Mouse (Mus musculus): ENCODE measurements around the gene Olfr1302. TPM values are rescaled to one million over a fixed set of nuclear protein-coding genes. Genes with fewer than 3 reads are reported as not detected.

Gene Olfr1302
- total RNA-seq (2021) = not detected
- long read RNA-seq, experiment 1 = 0 reads
- long read RNA-seq, experiment 2 = 0 reads

- intact Hi-C loops (cut with DNase I) = no loop called here
- DNase-seq = no peak
These were observed at the start of gene Olfr1302 for GRCm38 (mm10) chr2:111777129-111777528. Gene Olfr1302, plus strand, starts transcription at chr2:111777429.

- no peak for DNase-seq
- intact Hi-C loops (cut with DNase I) = no loop called here
These were observed 26.5 kb upstream of the Olfr1302 start, which contains the start of gene Olfr1301 for GRCm38 (mm10) chr2:111750706-111751105. Gene Olfr1301, plus strand, starts transcription at chr2:111751006.

DNA sequence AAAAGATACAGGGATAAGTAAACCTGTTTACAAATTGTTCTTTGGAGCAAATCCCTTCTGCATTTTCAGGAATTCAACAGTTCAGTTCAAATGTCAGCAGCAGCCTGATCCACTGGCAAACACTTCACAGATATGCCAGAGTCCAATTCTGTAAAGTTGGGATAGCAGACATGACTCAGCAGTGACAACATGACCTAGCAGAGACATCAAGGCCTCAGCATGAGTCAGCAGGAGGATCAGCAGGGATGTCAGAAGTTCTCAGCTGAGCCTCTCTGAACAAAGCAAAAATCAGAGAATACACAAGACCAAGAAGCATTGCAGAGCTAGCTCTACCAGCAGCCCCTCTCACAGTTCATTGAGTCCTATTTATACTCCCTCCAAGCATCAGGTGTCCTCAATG, 35.7 kb downstream of the Olfr1302 start:
- no peak for DNase-seq
- intact Hi-C loops (cut with DNase I) = no loop called here

DNA sequence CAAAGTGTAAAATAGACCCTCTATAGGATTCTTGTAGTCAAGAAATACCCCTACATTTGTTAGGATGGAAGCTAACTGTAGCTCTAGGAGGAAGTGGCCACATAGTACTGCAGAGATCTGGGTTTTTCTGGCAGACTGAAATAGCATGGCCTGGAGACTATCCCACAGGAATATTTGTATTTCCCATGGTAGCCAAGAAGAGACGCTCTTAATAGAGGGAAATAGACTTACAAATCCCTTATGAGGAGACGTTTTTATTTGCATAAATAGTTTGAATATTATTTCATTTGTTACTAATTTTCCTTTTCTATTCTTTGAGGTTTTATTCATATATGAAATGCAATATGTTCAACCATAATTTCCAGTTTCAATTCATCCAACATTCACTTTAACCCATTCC, 43.0 kb downstream of the Olfr1302 start, which contains the start of gene Olfr1303:
Olfr1303 (minus strand) TSS at position 101 of the 400 bp plus-strand sequence.
- intact Hi-C loops (cut with DNase I) = no loop called here
- DNase-seq = no peak

Other genes with a start within 250 kb of the Olfr1302 start
- gene Olfr1294, start 237.1 kb upstream of the Olfr1302 start, total RNA-seq (2021) = not detected
- gene Olfr1295, start 207.7 kb upstream of the Olfr1302 start, total RNA-seq (2021) = not detected
- not detected for gene Olfr1297, start 150.9 kb upstream of the Olfr1302 start, total RNA-seq (2021)
- gene Olfr1298, start 128.2 kb upstream of the Olfr1302 start, total RNA-seq (2021) = not detected
- not detected for gene Olfr1299, start 116.0 kb upstream of the Olfr1302 start, total RNA-seq (2021)
- gene Olfr1301, start 26.4 kb upstream of the Olfr1302 start, total RNA-seq (2021) = not detected
- not detected for gene Olfr1303, start 42.9 kb downstream of the Olfr1302 start, total RNA-seq (2021)
- gene Olfr1305, start 99.7 kb downstream of the Olfr1302 start, total RNA-seq (2021) = not detected
- gene Olfr1306, start 138.8 kb downstream of the Olfr1302 start, total RNA-seq (2021) = not detected
- gene Olfr1307, start 172.0 kb downstream of the Olfr1302 start, total RNA-seq (2021) = not detected
- not detected for gene Olfr1308, start 187.5 kb downstream of the Olfr1302 start, total RNA-seq (2021)
- gene Olfr1309, start 212.9 kb downstream of the Olfr1302 start, total RNA-seq (2021) = not detected
- not detected for gene Olfr1310, start 235.3 kb downstream of the Olfr1302 start, total RNA-seq (2021)
- not detected for gene Olfr1311, start 247.0 kb downstream of the Olfr1302 start, total RNA-seq (2021)